Comparison of ENCODE assay signal across 7 mouse cellular contexts in the genomic region with DNA sequence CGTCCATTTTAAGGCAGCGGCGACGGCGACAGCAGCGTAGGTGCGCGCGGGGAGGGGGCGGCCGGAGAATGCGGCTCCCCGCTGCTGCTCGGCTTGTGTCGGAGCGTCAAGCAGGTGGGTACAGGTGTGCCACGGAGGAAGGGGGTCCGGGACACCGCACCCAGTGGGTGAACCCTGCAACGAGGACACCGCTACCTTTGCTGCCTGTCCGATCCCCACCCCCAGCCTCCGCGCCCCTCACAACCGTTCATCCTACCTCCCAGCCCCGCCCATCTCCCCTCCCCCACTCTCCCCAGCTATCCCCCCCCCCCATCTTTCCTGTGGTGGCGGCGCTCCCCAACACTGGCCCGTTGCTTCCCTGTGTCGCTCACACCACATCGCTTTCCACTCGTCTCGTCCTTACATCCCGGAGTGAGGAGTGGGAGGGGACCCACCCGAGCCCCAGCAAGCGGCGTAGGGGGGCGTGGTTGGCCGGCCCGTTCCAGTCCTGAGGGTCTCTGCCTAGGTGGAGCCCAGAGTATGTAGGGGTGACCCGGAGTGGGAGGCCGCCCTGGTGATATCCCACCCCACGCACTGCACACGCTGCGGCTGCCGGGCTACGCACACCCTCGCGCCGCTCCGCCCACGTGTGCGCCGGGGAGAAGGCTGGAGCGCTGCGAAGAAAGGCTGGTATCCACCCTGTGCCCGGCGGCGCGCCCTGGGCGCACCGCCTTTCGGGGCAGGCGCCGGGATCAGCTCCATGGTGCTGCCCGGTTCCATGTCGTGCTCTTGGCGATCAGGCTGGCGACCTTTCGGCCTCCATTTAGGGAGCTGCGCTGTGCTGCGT. TPM values are rescaled to one million over a fixed set of nuclear protein-coding genes. Genes with fewer than 3 reads are reported as not detected.
DNase-seq lines count a peak whose midpoint lies in the region; ATAC-seq and TF ChIP-seq lines count a peak whose summit lies in the region.

No protein-coding gene starts in this region.

- H3K9me3 ChIP-seq in forebrain, embryonic 13.5 days (replicated peaks) = no peaks in the 10 kb centered on the region
- no peaks in the 10 kb centered on the region for H3K9me3 ChIP-seq in midbrain, embryonic 13.5 days

- TF ChIP-seq CTCF in spleen, adult 2 months (IDR thresholded peaks at IDR 0.05; ENCODE audit: extremely low read depth, insufficient read depth, insufficient read length, insufficient replicate concordance) = no peak

- peaks cover 10% of the 10 kb centered on the region for H3K4me1 ChIP-seq in spleen, adult 2 months (ENCODE audit: control insufficient read depth, insufficient read depth, insufficient read length)
- no peaks in the 10 kb centered on the region; the same call in 1 of the 2 replicates for H3K4me1 ChIP-seq in brown adipose tissue, adult 24 weeks (ENCODE audit: control insufficient read depth, insufficient read depth, insufficient read length, low read length)
- H3K4me1 ChIP-seq in forebrain, embryonic 13.5 days = peaks cover 10% of the 10 kb centered on the region
- H3K4me1 ChIP-seq in midbrain, embryonic 13.5 days (replicated peaks) = peaks cover 26% of the 10 kb centered on the region

- peak overlapping the region; percentile 97 for H3K4me2 ChIP-seq in forebrain, embryonic 13.5 days
- peak overlapping the region; percentile 96 for H3K4me2 ChIP-seq in midbrain, embryonic 13.5 days (replicated peaks)

- peak overlapping the region; percentile 61 for H3K4me3 ChIP-seq in spleen, adult 2 months (ENCODE audit: extremely low read depth, insufficient read depth, insufficient read length)
- H3K4me3 ChIP-seq in brown adipose tissue, adult 24 weeks (ENCODE audit: insufficient read depth, low read depth, low read length) = peak overlapping the region; percentile 58
- H3K4me3 ChIP-seq in forebrain, embryonic 13.5 days = peak overlapping the region; percentile 71
- H3K4me3 ChIP-seq in midbrain, embryonic 13.5 days (replicated peaks) = peak overlapping the region; percentile 75

- peaks cover 13% of the 10 kb centered on the region for H3K27me3 ChIP-seq in spleen, adult 2 months (ENCODE audit: control insufficient read depth, insufficient read depth, low read length)
- H3K27me3 ChIP-seq in forebrain, embryonic 13.5 days = peaks cover 73% of the 10 kb centered on the region
- H3K27me3 ChIP-seq in midbrain, embryonic 13.5 days = peaks cover 69% of the 10 kb centered on the region

- no peak overlapping the region for H3K27ac ChIP-seq in spleen, adult 2 months (ENCODE audit: insufficient read depth, low read length)
- H3K27ac ChIP-seq in brown adipose tissue, adult 24 weeks (replicated peaks; ENCODE audit: low read depth, low read length) = no peak overlapping the region
- no peak overlapping the region; the same call in 1 of the 2 replicates for H3K27ac ChIP-seq in forebrain, embryonic 13.5 days
- H3K27ac ChIP-seq in midbrain, embryonic 13.5 days = peak overlapping the region; percentile 74

- DNase-seq in spleen, adult 2 months (ENCODE audit: low read depth in 1 of 2, low spot score in 2 of 2) = no peak
- no peak for DNase-seq in spleen, postnatal 14 days (ENCODE audit: low spot score in 2 of 2)
- DNase-seq in layer of hippocampus, adult 9-11 months = peak; percentile 52
- peak; percentile 50 for DNase-seq in thymus, postnatal 4 days

- WGBS in spleen, adult 2 months = 2% methylated on average over 70 of the region's 72 CpGs
- WGBS in forebrain, embryonic 13.5 days = under 1% methylated on average over 68 of the region's 72 CpGs
- under 1% methylated on average over 64 of the region's 72 CpGs for WGBS in midbrain, embryonic 13.5 days

- no peak for TF ChIP-seq POLR2A in spleen, adult 2 months (IDR thresholded peaks at IDR 0.05; ENCODE audit: low read depth, low read length)

- H3K9ac ChIP-seq in forebrain, embryonic 13.5 days = peak overlapping the region; percentile 71
- peak overlapping the region; percentile 84 for H3K9ac ChIP-seq in midbrain, embryonic 13.5 days (replicated peaks)

- no peaks in the 10 kb centered on the region for H3K36me3 ChIP-seq in spleen, adult 2 months (ENCODE audit: control insufficient read depth, insufficient read depth, low read length)
- H3K36me3 ChIP-seq in forebrain, embryonic 13.5 days (ENCODE audit: poor library complexity, severe bottlenecking) = no peaks in the 10 kb centered on the region
- no peaks in the 10 kb centered on the region for H3K36me3 ChIP-seq in midbrain, embryonic 13.5 days

- peak; percentile 79 for ATAC-seq in forebrain, embryonic 13.5 days
- ATAC-seq in midbrain, embryonic 13.5 days = peak; percentile 87

RNA-seq across cellular contexts. Expression of a gene that starts 39.7 kb away (rescaled TPM):
- polyA plus RNA-seq in spleen, adult 2 months (2012; rRNA removed) = 7.2 TPM in 2 replicates
- polyA plus RNA-seq in brown adipose tissue, adult 24 weeks (2012; ENCODE audit: insufficient read depth, insufficient read length, missing spikeins) = 13.6 and 14.2 TPM in 2 replicates
- polyA plus RNA-seq in forebrain, embryonic 13.5 days (2015; fragmentation: Nextera tagmentation; extraction: Ambion mirVana) = 5.3 and 6.5 TPM in 2 replicates
- polyA plus RNA-seq in midbrain, embryonic 13.5 days (2015; fragmentation: Nextera tagmentation; extraction: Ambion mirVana) = 6.3 and 6.5 TPM in 2 replicates

RNA-seq across cellular contexts. Expression of a gene that starts 56.5 kb away (rescaled TPM):
- polyA plus RNA-seq in spleen, adult 2 months (2012; rRNA removed) = 2.7 and 3.0 TPM in 2 replicates
- polyA plus RNA-seq in brown adipose tissue, adult 24 weeks (2012; ENCODE audit: insufficient read depth, insufficient read length, missing spikeins) = not detected in 2 replicates
- 0.40 and 0.68 TPM in 2 replicates for polyA plus RNA-seq in forebrain, embryonic 13.5 days (2015; fragmentation: Nextera tagmentation; extraction: Ambion mirVana)
- 1.1 and 1.3 TPM in 2 replicates for polyA plus RNA-seq in midbrain, embryonic 13.5 days (2015; fragmentation: Nextera tagmentation; extraction: Ambion mirVana)

Comparison
In these comparisons a context has a peak if more than half of its experiments do, and no peak if none do; other contexts are left out.
1. DNase-seq: peak in layer of hippocampus, adult 9-11 months (single experiment) and thymus, postnatal 4 days (single experiment); none in spleen, adult 2 months (0 of 2) and spleen, postnatal 14 days (0 of 2).
2. Peak in every context shown above with its lines, with median percentiles within 50 percentile points of each other: H3K4me3 ChIP-seq.